Mouse (Mus musculus) forebrain, embryonic 11.5 days (tissue): Measurements from ENCODE around the gene Ccl28. TPM values are rescaled to one million over a fixed set of nuclear protein-coding genes. Genes with fewer than 3 reads are reported as not detected.
A peak's percentile ranks its signal among the peaks of the same experiment; 100 is the strongest.
"Not testable (repeated sequence)": the region's sequence is repeated elsewhere in the genome, so short reads cannot be mapped to it uniquely, and the experiment has no call there.

Experiments
- ATAC-seq: fragments of 200-750 bp; cut with Nextera tagmentation; replicated peaks from 2 replicates; pipeline ENCODE4 v1.8.0; 2017; ENCODE audit warnings: moderate TSS enrichment; ENCODE audit not compliant: low FRiP score
- DNase-seq: peaks from one replicate; pipeline ENCODE4 v3.0.0-alpha.2; 2017; ENCODE audit warnings: low spot score
- H3K27ac ChIP-seq: fragments of 300-500 bp; sonication (generic); 2 replicates; pipeline ENCODE4 v1.5.1; 2014; ENCODE audit warnings: low read depth, low read length
- H3K27me3 ChIP-seq: fragments of 300-500 bp; sonication (generic); 2 replicates; pipeline ENCODE4 v1.6.1; 2014; ENCODE audit warnings: mild to moderate bottlenecking, low read length, mixed read lengths; ENCODE audit not compliant: control insufficient read depth, insufficient read depth
- H3K36me3 ChIP-seq: fragments of 300-500 bp; sonication (generic); 2 replicates; pipeline ENCODE4 v1.6.1; 2014; ENCODE audit warnings: mild to moderate bottlenecking, low read length, moderate library complexity, mixed read lengths; ENCODE audit not compliant: control insufficient read depth, insufficient read depth
- H3K4me1 ChIP-seq: fragments of 300-500 bp; sonication (generic); replicated peaks from 2 replicates; pipeline ENCODE4 v1.6.1; 2014; ENCODE audit warnings: low read length, mixed read lengths; ENCODE audit not compliant: control insufficient read depth, insufficient read depth
- H3K4me2 ChIP-seq: fragments of 300-500 bp; sonication (generic); 2 replicates; pipeline ENCODE4 v1.6.1; 2014; ENCODE audit warnings: low read depth, mild to moderate bottlenecking, low read length, moderate library complexity, mixed read lengths; ENCODE audit not compliant: severe bottlenecking
- H3K4me3 ChIP-seq: fragments of 300-500 bp; sonication (generic); 2 replicates; pipeline ENCODE4 v1.5.1; 2014; ENCODE audit warnings: low read depth, low read length
- H3K9ac ChIP-seq: fragments of 300-500 bp; sonication (generic); 2 replicates; pipeline ENCODE4 v1.6.1; 2014; ENCODE audit warnings: low read length
- H3K9me3 ChIP-seq: fragments of 300-500 bp; sonication (generic); 2 replicates; pipeline ENCODE4 v1.6.1; 2016; ENCODE audit warnings: low read length, mixed read lengths; ENCODE audit not compliant: control insufficient read depth
- WGBS: fragments of 180-500 bp; shearing (Covaris S2); extraction: QIAGEN DNeasy Blood & Tissue Kit; methylation state at CpG from one replicate; pipeline ENCODE4 v1.1.7; 2014; 5-methylcytosine and 5-hydroxymethylcytosine counted together
- polyA plus RNA-seq: library from polyadenylated mRNA; unstranded; fragments of >200 nt; fragmentation: Nextera tagmentation; extraction: Ambion mirVana; gene quantifications from 2 replicates; pipeline ENCODE4 v1.2.1, GENCODE M21; 2014

Ccl28 gene
- polyA plus RNA-seq, 1 experiment from 2014 or later, result 0.19 TPM

- Histone ChIP-seq H3K4me2 (peak overlapping the region; percentile 68), H3K9ac (peak overlapping the region; percentile 94), H3K9me3 (no peaks in the 10 kb centered on the region), H3K36me3 (no peaks in the 10 kb centered on the region; the same call in 1 of the 2 replicates), H3K4me3 (peak overlapping the region; percentile 95), H3K4me1 (no peaks in the 10 kb centered on the region; the same call in 1 of the 2 replicates), H3K27ac (peak overlapping the region; percentile 96), H3K27me3 (no peaks in the 10 kb centered on the region)
- DNase-seq (no peak), ATAC-seq (peak; percentile 23)
- WGBS, result 5% methylated on average over 7 of the region's 7 CpGs
These were observed 67.4 kb downstream of the Ccl28 start for GRCm38 (mm10) chr13:119690876-119691620.

GRCm38 (mm10) chr13:119691958-119692357 is 68.3 kb downstream of the Ccl28 start:
- not testable (repeated sequence) for H3K4me1 ChIP-seq
- peak overlapping the region; percentile 94; the same call in 1 of the 2 replicates for H3K9ac ChIP-seq

DNA sequence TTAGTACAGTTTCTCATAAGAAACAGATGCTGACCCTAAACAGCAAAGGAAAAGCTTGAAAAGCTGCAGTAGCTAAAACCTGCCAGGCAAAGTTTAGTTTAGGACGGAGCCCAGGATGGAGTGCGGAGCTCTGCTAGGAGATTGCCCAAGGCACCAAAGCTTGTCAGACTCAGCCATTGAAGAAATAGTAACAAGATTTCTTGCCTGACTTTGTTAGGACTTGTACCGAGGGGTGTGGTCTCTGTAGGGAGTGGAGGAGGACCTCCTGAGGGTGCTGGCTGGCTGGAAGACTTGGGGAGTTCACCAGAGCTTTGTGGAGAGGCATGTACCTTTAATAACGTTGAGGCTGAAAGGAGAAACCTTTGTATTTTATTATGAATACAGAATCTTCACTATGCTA is 72.1 kb downstream of the Ccl28 start:
- peaks cover 2% of the 10 kb centered on the region; the same call in 1 of the 2 replicates for H3K36me3 ChIP-seq
- H3K4me3 ChIP-seq, result no peak overlapping the region
- H3K27me3 ChIP-seq, result no peaks in the 10 kb centered on the region
- H3K9me3 ChIP-seq, result no peaks in the 10 kb centered on the region
- WGBS, result 77% methylated on average over 4 of the region's 4 CpGs
- no peak overlapping the region for H3K9ac ChIP-seq
- H3K27ac ChIP-seq, result no peak overlapping the region
- ATAC-seq (no peak), DNase-seq (no peak)
- no peak overlapping the region for H3K4me2 ChIP-seq
- H3K4me1 ChIP-seq, result no peaks in the 10 kb centered on the region

More at GRCm38 (mm10) chr13:119691958-119692357, 68.3 kb downstream of the Ccl28 start:
- Histone ChIP-seq H3K4me2 (peak overlapping the region; percentile 68), H3K4me3 (peak overlapping the region; percentile 95)
- not testable (repeated sequence) for H3K36me3 ChIP-seq, DNase-seq, H3K9me3 ChIP-seq, ATAC-seq, H3K27me3 ChIP-seq, H3K27ac ChIP-seq
- WGBS, result 76% methylated on average over 3 of the region's 3 CpGs

DNA sequence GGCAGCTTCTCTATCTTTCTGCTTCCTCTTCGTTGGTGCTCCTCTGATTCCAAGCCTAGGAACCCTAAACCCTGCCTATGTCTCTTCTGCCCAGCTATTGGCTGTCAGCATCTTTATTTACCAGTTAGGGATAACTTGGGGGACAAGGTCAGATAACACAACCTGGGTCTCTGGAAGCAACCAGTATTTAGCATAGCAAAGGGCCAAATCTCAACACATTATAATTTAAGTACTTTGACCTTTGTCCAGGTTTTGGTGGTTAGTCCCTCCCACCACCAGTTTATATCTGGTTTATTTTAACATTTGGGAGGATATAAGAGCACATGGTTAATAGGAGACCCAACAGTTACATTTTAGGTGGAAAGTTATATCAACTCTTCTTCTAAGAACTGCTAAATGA is 72.9 kb downstream of the Ccl28 start:
- 70% methylated on average over 1 of the region's 1 CpGs for WGBS

DNA sequence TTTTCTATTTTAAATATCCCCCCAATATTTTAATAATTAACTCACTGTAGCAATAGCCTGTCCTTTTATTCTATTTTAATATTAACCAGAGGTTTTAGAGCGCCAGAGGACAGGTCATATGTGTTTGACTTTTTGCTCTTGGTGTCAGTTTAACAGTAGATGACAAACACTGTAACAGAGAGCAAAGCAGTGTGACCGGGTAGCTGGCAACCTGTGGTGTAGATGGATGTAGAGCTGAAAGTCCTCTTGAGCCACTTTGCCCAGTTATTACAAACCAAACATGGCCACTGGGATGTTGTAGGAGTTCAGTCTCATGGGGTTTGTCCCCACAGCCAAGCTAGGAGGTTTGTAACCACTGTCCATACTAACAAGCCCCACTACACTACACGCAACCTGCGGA is 74.8 kb downstream of the Ccl28 start:
- WGBS, result 90% methylated on average over 4 of the region's 4 CpGs
- no peak for ATAC-seq

More for the DNA sequence above, 72.9 kb downstream of the Ccl28 start:
- Histone ChIP-seq H3K36me3 (peaks cover 5% of the 10 kb centered on the region; the same call in 1 of the 2 replicates), H3K9ac (no peak overlapping the region), H3K4me2 (no peak overlapping the region), H3K4me1 (no peaks in the 10 kb centered on the region), H3K27ac (no peak overlapping the region), H3K9me3 (no peaks in the 10 kb centered on the region), H3K27me3 (no peaks in the 10 kb centered on the region), H3K4me3 (no peak overlapping the region)
- DNase-seq, result no peak
- ATAC-seq, result no peak

More for the DNA sequence above, 74.8 kb downstream of the Ccl28 start:
- no peaks in the 10 kb centered on the region for H3K4me1 ChIP-seq
- no peak overlapping the region for H3K9ac ChIP-seq
- H3K4me3 ChIP-seq, result no peak overlapping the region
- DNase-seq, result no peak
- H3K27me3 ChIP-seq, result no peaks in the 10 kb centered on the region
- H3K4me2 ChIP-seq, result no peak overlapping the region
- peaks cover 9% of the 10 kb centered on the region; the same call in 1 of the 2 replicates for H3K36me3 ChIP-seq
- H3K9me3 ChIP-seq, result no peaks in the 10 kb centered on the region
- no peak overlapping the region for H3K27ac ChIP-seq

Other genes with a start within 250 kb of the Ccl28 start
- gene Paip1, start 195.2 kb upstream of the Ccl28 start, polyA plus RNA-seq, result 117 and 128 TPM in 2 replicates
- gene 4833420G17Rik, start 161.1 kb upstream of the Ccl28 start, polyA plus RNA-seq, result 81.3 and 90.4 TPM in 2 replicates
- gene Tmem267, start 135.8 kb upstream of the Ccl28 start, polyA plus RNA-seq, result 2.5 and 2.8 TPM in 2 replicates
- 1.2 TPM in 2 replicates for gene 3110070M22Rik, start 135.4 kb upstream of the Ccl28 start, polyA plus RNA-seq
- gene Hmgcs1, start 66.6 kb downstream of the Ccl28 start, polyA plus RNA-seq, result 389 and 403 TPM in 2 replicates
- gene Nim1k, start 132.1 kb downstream of the Ccl28 start, polyA plus RNA-seq, result 4.9 and 5.8 TPM in 2 replicates
- 49.2 and 50.7 TPM in 2 replicates for gene Zfp131, start 167.1 kb downstream of the Ccl28 start, polyA plus RNA-seq
- not detected in 2 replicates for gene AF067063, start 206.4 kb downstream of the Ccl28 start, polyA plus RNA-seq
- not detected in 2 replicates for gene D13Ertd608e, start 212.2 kb downstream of the Ccl28 start, polyA plus RNA-seq